Mouse (Mus musculus) heart, embryonic 13.5 days (tissue): ENCODE measurements at regions not wholly inside any gene's neighbourhood (a gene's known extent, or its start where the extent isn't known, plus 50 kb on each side); places are given as distances from the start of the nearest gene placed in this dataset.
A peak's percentile ranks its signal among the peaks of the same experiment; 100 is the strongest.
"Not testable (repeated sequence)": the region's sequence is repeated elsewhere in the genome, so short reads cannot be mapped to it uniquely, and the experiment has no call there.

Experiments used
- ATAC-seq: fragments of 200-750 bp; cut with Nextera tagmentation; 2 replicates; pipeline ENCODE4 v1.8.0; 2017; ENCODE audit warnings: moderate TSS enrichment; ENCODE audit not compliant: insufficient number of reproducible peaks, low FRiP score, low TSS enrichment; ENCODE audit errors: extremely low read depth
- H3K27ac ChIP-seq: fragments of 300-500 bp; sonication (generic); replicated peaks from 2 replicates; pipeline ENCODE4 v1.5.1; 2015; ENCODE audit warnings: moderate library complexity, mild to moderate bottlenecking, inconsistent platforms
- H3K27me3 ChIP-seq: fragments of 300-500 bp; sonication (generic); replicated peaks from 2 replicates; pipeline ENCODE4 v1.6.1; 2015; ENCODE audit warnings: mild to moderate bottlenecking, inconsistent platforms
- H3K36me3 ChIP-seq: fragments of 300-500 bp; sonication (generic); 2 replicates; pipeline ENCODE4 v1.6.1; 2015; ENCODE audit warnings: mild to moderate bottlenecking, inconsistent platforms
- H3K4me1 ChIP-seq: fragments of 300-500 bp; sonication (generic); 2 replicates; pipeline ENCODE4 v1.6.1; 2015; ENCODE audit warnings: inconsistent platforms
- H3K4me2 ChIP-seq: fragments of 300-500 bp; sonication (generic); 2 replicates; pipeline ENCODE4 v1.6.1; 2015; ENCODE audit warnings: inconsistent platforms, mild to moderate bottlenecking, moderate library complexity
- H3K4me3 ChIP-seq: fragments of 300-500 bp; sonication (generic); 2 replicates; pipeline ENCODE4 v1.5.1; 2015; ENCODE audit warnings: moderate library complexity, mild to moderate bottlenecking, inconsistent platforms
- H3K9ac ChIP-seq: fragments of 300-500 bp; sonication (generic); 2 replicates; pipeline ENCODE4 v1.6.1; 2015; ENCODE audit warnings: inconsistent platforms, mild to moderate bottlenecking, moderate library complexity
- H3K9me3 ChIP-seq: fragments of 300-500 bp; sonication (generic); 2 replicates; pipeline ENCODE4 v1.6.1; 2016; ENCODE audit warnings: inconsistent platforms
- WGBS: fragments of 180-500 bp; shearing (Covaris S2); methylation state at CpG from one replicate; pipeline ENCODE4 v1.1.7; 2015; ENCODE audit warnings: mixed read lengths; 5-methylcytosine and 5-hydroxymethylcytosine counted together

- no peak overlapping the region for H3K9ac ChIP-seq
- H3K4me3 ChIP-seq, result no peak overlapping the region
- 57% methylated on average over 3 of the region's 3 CpGs for WGBS
- no peaks in the 10 kb centered on the region for H3K4me1 ChIP-seq
- no peak for ATAC-seq
- H3K27me3 ChIP-seq, result no peaks in the 10 kb centered on the region
- no peaks in the 10 kb centered on the region for H3K9me3 ChIP-seq
- H3K36me3 ChIP-seq, result no peaks in the 10 kb centered on the region
- H3K27ac ChIP-seq, result no peak overlapping the region
- H3K4me2 ChIP-seq, result peak overlapping the region; percentile 22; the same call in 1 of the 2 replicates
Measured at GRCm38 (mm10) chr12:90565051-90565450, 173.2 kb downstream of the Dio2 start.

DNA sequence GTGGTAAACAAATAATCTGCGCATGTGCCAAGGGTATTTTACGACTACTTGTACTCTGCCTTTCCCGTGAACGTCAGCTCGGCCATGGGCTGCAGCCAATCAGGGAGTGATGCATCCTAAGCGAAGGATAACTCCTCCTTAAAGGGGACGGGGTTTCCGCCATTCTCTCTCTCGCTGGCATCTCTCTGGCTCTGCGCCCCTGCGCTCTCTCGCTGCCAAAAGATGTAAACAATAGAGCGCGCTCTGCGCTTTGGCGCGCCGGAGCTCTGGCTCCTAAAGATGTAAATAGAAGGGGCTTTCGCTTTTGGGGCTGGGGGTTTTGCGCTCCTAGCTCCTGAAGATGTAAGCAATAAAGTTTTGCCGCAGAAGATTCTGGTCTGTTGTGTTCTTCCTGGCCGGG lies 173.6 kb downstream of the Dio2 start:
- H3K27ac ChIP-seq, H3K36me3 ChIP-seq, H3K4me1 ChIP-seq, H3K27me3 ChIP-seq, H3K4me2 ChIP-seq, H3K9me3 ChIP-seq, ATAC-seq, H3K4me3 ChIP-seq, H3K9ac ChIP-seq: not testable (repeated sequence)
- WGBS, result 85% methylated on average over 18 of the region's 22 CpGs

GRCm38 (mm10) chr12:90542361-90542760 lies 195.9 kb downstream of the Dio2 start:
- no peak for ATAC-seq
- no peak overlapping the region for H3K9ac ChIP-seq
- 75% methylated on average over 5 of the region's 5 CpGs for WGBS

More at GRCm38 (mm10) chr12:90542361-90542760, 195.9 kb downstream of the Dio2 start:
- Histone ChIP-seq H3K27me3 (no peaks in the 10 kb centered on the region), H3K4me3 (no peak overlapping the region), H3K9me3 (no peaks in the 10 kb centered on the region), H3K27ac (no peak overlapping the region), H3K36me3 (no peaks in the 10 kb centered on the region), H3K4me1 (no peaks in the 10 kb centered on the region), H3K4me2 (no peak overlapping the region)
